Mouse (Mus musculus) kidney, adult 2 months (tissue): ENCODE measurements at regions not wholly inside any gene's neighbourhood (a gene's known extent, or its start where the extent isn't known, plus 50 kb on each side); places are given as distances from the start of the nearest gene placed in this dataset.

Experiments
- CTCF ChIP-seq: fragments of 200-500 bp; conservative IDR thresholded peaks from 2 replicates; pipeline ENCODE4 v1.5.1; 2011; ENCODE audit warnings: low read depth, mild to moderate bottlenecking, control low read depth, low read length, moderate library complexity, mixed read lengths; ENCODE audit not compliant: insufficient read depth, insufficient read length
- POLR2A ChIP-seq: fragments of 200-500 bp; IDR thresholded peaks from one replicate; pipeline ENCODE4 v1.6.1; 2011; ENCODE audit warnings: low read depth, low read length, control low read depth

DNA sequence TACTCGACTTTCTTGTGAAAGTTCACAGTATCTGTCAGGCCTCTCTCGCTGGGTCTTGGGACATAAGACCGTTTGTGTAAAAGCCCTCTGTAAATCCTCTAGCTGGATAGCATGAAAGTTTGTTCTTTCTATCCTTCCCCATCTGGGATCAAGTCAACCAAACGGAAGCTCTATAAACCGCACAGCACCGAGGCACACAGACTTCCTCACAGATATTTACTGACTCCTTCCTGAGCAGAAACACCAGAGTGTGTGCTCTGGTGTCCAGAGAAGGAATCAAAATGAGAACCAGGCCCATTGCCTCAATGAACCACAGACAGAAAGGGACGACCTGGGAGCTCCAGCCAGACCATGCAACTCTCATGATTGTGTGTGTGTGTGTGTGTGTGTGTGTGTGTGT is 502.6 kb downstream of the Gja1 start:
- TF ChIP-seq CTCF (no peak), POLR2A (no peak)
